Mouse (Mus musculus): ENCODE measurements around the gene Nav2. TPM values are rescaled to one million over a fixed set of nuclear protein-coding genes. Genes with fewer than 3 reads are reported as not detected.

Nav2 gene
- total and polyA plus RNA-seq, 3 experiments, result under 0.01 TPM; not detected in 2

DNA sequence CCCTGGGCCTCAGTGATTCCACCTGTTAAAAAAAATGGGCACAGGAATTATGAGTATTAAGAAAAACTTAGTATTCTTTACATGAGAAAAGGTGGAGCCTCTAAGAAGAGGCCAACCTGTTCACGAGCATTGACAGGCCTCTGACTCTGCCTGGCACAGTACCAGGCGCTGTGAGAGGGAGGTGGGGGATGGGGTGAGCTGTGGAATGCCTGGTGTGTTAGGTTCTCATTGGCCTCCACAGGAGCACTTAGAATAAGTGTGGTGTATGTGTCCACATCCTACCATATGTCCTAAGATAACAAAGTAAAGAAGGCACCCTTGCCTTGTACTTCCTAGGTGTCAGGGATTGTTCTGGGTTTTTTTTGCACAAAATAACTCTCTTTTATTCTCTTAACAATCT, 340.9 kb downstream of the Nav2 start:
- peaks cover 69% of the 10 kb centered on the region for H3K27me3 ChIP-seq (replicated peaks)
- dilution Hi-C loops (cut with MboI; ENCODE audit: extremely low pct_ligation_motif_present, extremely low pct_unique_long_range_greater_than_20kb, low sequenced_read_pairs), result no loop called here
- TF ChIP-seq ZMIZ1 (IDR thresholded peaks at IDR 0.05; ENCODE audit: low read depth, low read length), result no peak
- no peak for TF ChIP-seq NELFE (IDR thresholded peaks at IDR 0.05; ENCODE audit: low read depth, low read length)
- no peak for TF ChIP-seq USF2 (conservative IDR thresholded peaks at IDR 0.05; ENCODE audit: low read depth, low read length)
- no peak for TF ChIP-seq GABPA (IDR thresholded peaks at IDR 0.05; ENCODE audit: insufficient replicate concordance, low read depth, low read length)
- no peak for TF ChIP-seq KAT2A (IDR thresholded peaks at IDR 0.05; ENCODE audit: insufficient replicate concordance, low read length)
- TF ChIP-seq ZC3H11A (IDR thresholded peaks at IDR 0.05; ENCODE audit: low read depth, low read length), result no peak
- no peak for TF ChIP-seq ELF1 (IDR thresholded peaks at IDR 0.05; ENCODE audit: low read depth, low read length)
- no peak for TF ChIP-seq ETS1 (conservative IDR thresholded peaks at IDR 0.05; ENCODE audit: low read depth, low read length)
- TF ChIP-seq CHD1 (IDR thresholded peaks at IDR 0.05; ENCODE audit: low read depth, low read length), result no peak
- TF ChIP-seq RAD21 (IDR thresholded peaks at IDR 0.05; ENCODE audit: low read depth, low read length), result no peak
- no peak for TF ChIP-seq SMC3 (IDR thresholded peaks at IDR 0.05; ENCODE audit: low read depth, low read length)
- TF ChIP-seq UBTF (IDR thresholded peaks at IDR 0.05; ENCODE audit: low read depth, low read length), result no peak
- TF ChIP-seq TBP (conservative IDR thresholded peaks at IDR 0.05; ENCODE audit: low read depth, low read length), result no peak
- no peak for TF ChIP-seq ZNF384 (IDR thresholded peaks at IDR 0.05; ENCODE audit: low read depth, low read length)
- no peak for TF ChIP-seq MAZ (IDR thresholded peaks at IDR 0.05; ENCODE audit: low read depth, low read length)
- TF ChIP-seq E2F4 (IDR thresholded peaks at IDR 0.05; ENCODE audit: insufficient replicate concordance, low read depth, low read length), result no peak
- TF ChIP-seq ZKSCAN1 (IDR thresholded peaks at IDR 0.05; ENCODE audit: borderline replicate concordance, low read depth, low read length), result no peak
- TF ChIP-seq POLR2A (IDR thresholded peaks at IDR 0.05; ENCODE audit: low read depth, low read length), result no peak
- TF ChIP-seq BHLHE40 (IDR thresholded peaks at IDR 0.05; ENCODE audit: low read depth, low read length), result no peak
- no peak overlapping the region for H3K9ac ChIP-seq (ENCODE audit: insufficient read depth, low read depth)
- in situ Hi-C loops (cut with MboI; ENCODE audit: low pct_ligation_motif_present, low pct_unique_long_range_greater_than_20kb, low sequenced_read_pairs), result no loop called here
- H3K79me2 ChIP-seq (replicated peaks; ENCODE audit: control insufficient read depth, extremely low read depth, insufficient read depth, poor library complexity, severe bottlenecking), result no peaks in the 10 kb centered on the region
- no peaks in the 10 kb centered on the region for H3K36me3 ChIP-seq (replicated peaks in 1 of 2; ENCODE audit: control insufficient read depth in 1 of 2, insufficient read depth in 1 of 2, low read length in 1 of 2)
- H3K4me1 ChIP-seq (ENCODE audit: control insufficient read depth in 1 of 2, insufficient read depth in 2 of 2), result peaks cover 2% of the 10 kb centered on the region in 2 experiments; a peak in 2 of 4 replicates
- no peak overlapping the region for H3K4me2 ChIP-seq (ENCODE audit: insufficient read depth, low read depth, poor library complexity, severe bottlenecking)
- no peak overlapping the region for H3K27ac ChIP-seq (ENCODE audit: insufficient read depth, low read depth)
- H3K9me3 ChIP-seq (replicated peaks; ENCODE audit: low read length), result peaks cover 16% of the 10 kb centered on the region
- no peak overlapping the region for H3K4me3 ChIP-seq (replicated peaks in 1 of 3; ENCODE audit: low read depth in 2 of 3, low read length in 2 of 3, poor library complexity in 1 of 3)
- no peak for DNase-seq (ENCODE audit: extremely low read depth)

DNA sequence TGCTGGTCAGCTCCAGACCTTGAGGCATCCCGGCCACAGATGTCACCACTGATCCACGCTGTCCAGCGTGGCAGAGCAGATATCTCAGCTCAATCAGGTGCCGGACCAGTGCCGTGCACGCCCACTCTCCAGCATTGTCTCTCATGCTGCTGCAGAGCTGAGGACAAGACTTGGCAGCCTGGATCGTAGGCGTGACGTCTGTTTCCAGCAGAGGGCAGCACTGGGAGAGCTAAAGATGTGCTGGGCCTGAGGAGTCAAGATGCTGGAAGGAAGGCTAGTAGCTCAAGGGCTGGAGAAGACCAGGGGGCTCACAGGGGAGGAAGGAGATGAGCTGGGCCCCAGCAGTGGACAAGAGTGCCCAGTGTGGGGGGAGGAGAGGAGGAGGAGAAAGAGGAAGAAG, 341.5 kb downstream of the Nav2 start:
- Histone ChIP-seq H3K79me2 (replicated peaks; ENCODE audit: control insufficient read depth, extremely low read depth, insufficient read depth, poor library complexity, severe bottlenecking) (no peaks in the 10 kb centered on the region), H3K36me3 (replicated peaks in 1 of 2; ENCODE audit: control insufficient read depth in 1 of 2, insufficient read depth in 1 of 2, low read length in 1 of 2) (no peaks in the 10 kb centered on the region), H3K9ac (ENCODE audit: insufficient read depth, low read depth) (no peak overlapping the region), H3K27me3 (replicated peaks) (peaks cover 64% of the 10 kb centered on the region), H3K27ac (ENCODE audit: insufficient read depth, low read depth) (no peak overlapping the region), H3K4me2 (ENCODE audit: insufficient read depth, low read depth, poor library complexity, severe bottlenecking) (no peak overlapping the region), H3K4me3 (replicated peaks in 1 of 3; ENCODE audit: low read depth in 2 of 3, low read length in 2 of 3, poor library complexity in 1 of 3) (no peak overlapping the region), H3K9me3 (replicated peaks; ENCODE audit: low read length) (peaks cover 16% of the 10 kb centered on the region), H3K4me1 (ENCODE audit: control insufficient read depth in 1 of 2, insufficient read depth in 2 of 2) (peaks cover 2% of the 10 kb centered on the region in 2 experiments; a peak in 2 of 4 replicates)
- TF ChIP-seq ZMIZ1 (IDR thresholded peaks at IDR 0.05; ENCODE audit: low read depth, low read length) (no peak), SMC3 (IDR thresholded peaks at IDR 0.05; ENCODE audit: low read depth, low read length) (peak; percentile 35), CTCF (conservative IDR thresholded peaks at IDR 0.05 in 1 of 2, IDR thresholded peaks at IDR 0.05 in 1 of 2; ENCODE audit: low read depth in 2 of 2, low read length in 2 of 2) (peak in 1 of 2 experiments; percentile 58; a peak in 2 of 4 replicates)
- in situ Hi-C loops (cut with MboI; ENCODE audit: low pct_ligation_motif_present, low pct_unique_long_range_greater_than_20kb, low sequenced_read_pairs), result loop anchor here (25.0 kb wide), 1 partner anchor 488 kb away; no protein-coding TSS in a partner anchor
- DNase-seq (ENCODE audit: extremely low read depth), result peak; percentile 57
- dilution Hi-C loops (cut with MboI; ENCODE audit: extremely low pct_ligation_motif_present, extremely low pct_unique_long_range_greater_than_20kb, low sequenced_read_pairs), result no loop called here
